Mouse (Mus musculus): ENCODE results near the gene Sh3rf3. TPM values are rescaled to one million over a fixed set of nuclear protein-coding genes. Genes with fewer than 3 reads are reported as not detected.

The Sh3rf3 gene
- polyA plus RNA-seq, 1 experiment from 2014 or later, result 0.17 TPM

DNA sequence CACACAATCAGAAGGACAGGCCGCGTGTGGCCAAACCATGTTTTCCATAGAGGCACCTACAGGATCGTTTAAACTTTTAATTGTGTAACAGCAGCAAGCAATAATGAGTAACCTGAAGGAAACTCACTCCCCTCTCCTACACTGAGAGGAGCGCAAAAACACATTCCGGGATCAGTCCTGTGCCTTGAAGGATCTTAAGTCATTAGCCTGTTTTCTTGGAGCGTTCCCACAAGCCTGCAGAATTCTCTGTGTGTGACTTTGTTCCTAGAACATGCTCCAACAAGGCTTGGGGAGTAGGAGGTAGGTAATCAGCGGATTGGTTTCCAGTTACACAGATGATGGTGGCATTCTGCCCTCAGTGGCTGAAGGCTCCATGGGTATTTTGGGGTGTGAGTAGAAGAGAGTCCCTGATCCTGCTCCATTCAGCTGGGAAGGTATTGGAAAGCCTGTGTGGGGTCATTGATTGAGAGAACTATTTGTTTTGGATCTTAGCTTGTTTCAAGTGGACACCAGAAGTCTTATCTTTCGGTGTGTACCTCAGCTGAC is 108.6 kb downstream of the Sh3rf3 start:
- Histone ChIP-seq H3K4me3 (no peak overlapping the region), H3K9ac (no peak overlapping the region), H3K27ac (ENCODE audit: poor library complexity, severe bottlenecking) (no peak overlapping the region), H3K36me3 (no peaks in the 10 kb centered on the region), H3K4me1 (replicated peaks) (no peaks in the 10 kb centered on the region), H3K4me2 (no peak overlapping the region), H3K9me3 (replicated peaks) (no peaks in the 10 kb centered on the region), H3K27me3 (replicated peaks) (peaks cover 59% of the 10 kb centered on the region)
- no peak for ATAC-seq (ENCODE audit: insufficient number of reproducible peaks, low FRiP score)
- WGBS, result 81% methylated on average over 8 of the region's 8 CpGs

DNA sequence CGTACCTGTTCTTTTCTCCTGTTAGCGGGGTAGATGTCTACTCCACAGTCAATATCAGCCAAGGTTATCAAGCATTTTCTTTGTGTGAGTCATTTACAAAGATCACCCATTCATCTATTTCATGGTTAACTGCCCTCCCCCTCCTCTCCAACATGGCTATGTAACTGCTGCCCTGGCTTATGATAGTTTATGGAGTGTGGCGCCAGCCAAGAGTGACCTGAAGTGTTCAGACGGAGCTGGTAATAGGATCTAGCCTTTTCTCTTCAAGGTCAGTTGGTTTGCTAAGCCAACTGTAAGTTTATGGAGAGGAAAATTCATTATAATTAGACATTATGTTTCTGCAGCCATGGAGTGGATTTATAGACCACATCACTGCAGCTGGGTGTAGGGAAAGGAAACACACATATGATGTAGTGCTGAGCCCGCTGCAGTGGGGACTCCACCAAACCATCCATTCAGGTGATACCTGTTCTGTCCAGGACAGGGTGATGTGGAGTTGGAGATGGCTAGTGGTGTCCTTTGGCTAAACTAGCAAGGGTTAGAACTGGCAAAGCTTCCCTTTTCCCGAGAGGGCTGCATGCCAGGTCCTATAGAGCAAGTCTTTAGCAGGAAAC is 109.2 kb downstream of the Sh3rf3 start:
- Histone ChIP-seq H3K4me3 (no peak overlapping the region), H3K4me1 (replicated peaks) (no peaks in the 10 kb centered on the region), H3K27ac (ENCODE audit: poor library complexity, severe bottlenecking) (no peak overlapping the region), H3K27me3 (replicated peaks) (peaks cover 59% of the 10 kb centered on the region), H3K4me2 (no peak overlapping the region), H3K36me3 (no peaks in the 10 kb centered on the region), H3K9ac (no peak overlapping the region), H3K9me3 (replicated peaks) (no peaks in the 10 kb centered on the region)
- no peak for ATAC-seq (ENCODE audit: insufficient number of reproducible peaks, low FRiP score)
- WGBS, result 75% methylated on average over 6 of the region's 6 CpGs

DNA sequence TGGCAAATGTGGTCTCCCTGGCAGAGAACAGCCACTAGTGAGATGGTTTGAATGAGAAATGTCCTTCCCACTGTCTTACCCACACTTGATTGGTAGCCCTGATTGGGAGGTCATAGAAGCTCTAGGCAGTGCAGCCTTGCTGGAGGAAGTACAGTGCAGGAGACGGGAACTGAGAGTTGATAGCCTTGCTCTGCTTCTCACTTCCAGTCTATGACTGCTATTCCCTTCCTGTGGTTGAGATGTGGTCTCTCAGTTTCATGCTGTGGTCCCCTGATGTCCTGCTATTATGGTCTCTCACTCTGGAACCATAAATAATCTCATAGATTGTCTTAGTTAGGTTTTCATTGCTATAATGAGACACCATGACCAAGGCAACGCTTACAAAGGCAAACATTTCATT is 109.8 kb downstream of the Sh3rf3 start:
- Histone ChIP-seq H3K4me1 (replicated peaks) (no peaks in the 10 kb centered on the region), H3K27ac (ENCODE audit: poor library complexity, severe bottlenecking) (no peak overlapping the region), H3K4me3 (no peak overlapping the region), H3K9me3 (replicated peaks) (no peaks in the 10 kb centered on the region), H3K9ac (no peak overlapping the region), H3K36me3 (no peaks in the 10 kb centered on the region), H3K27me3 (replicated peaks) (peaks cover 60% of the 10 kb centered on the region), H3K4me2 (no peak overlapping the region)
- ATAC-seq (ENCODE audit: insufficient number of reproducible peaks, low FRiP score), result no peak
- 73% methylated on average over 2 of the region's 2 CpGs for WGBS

DNA sequence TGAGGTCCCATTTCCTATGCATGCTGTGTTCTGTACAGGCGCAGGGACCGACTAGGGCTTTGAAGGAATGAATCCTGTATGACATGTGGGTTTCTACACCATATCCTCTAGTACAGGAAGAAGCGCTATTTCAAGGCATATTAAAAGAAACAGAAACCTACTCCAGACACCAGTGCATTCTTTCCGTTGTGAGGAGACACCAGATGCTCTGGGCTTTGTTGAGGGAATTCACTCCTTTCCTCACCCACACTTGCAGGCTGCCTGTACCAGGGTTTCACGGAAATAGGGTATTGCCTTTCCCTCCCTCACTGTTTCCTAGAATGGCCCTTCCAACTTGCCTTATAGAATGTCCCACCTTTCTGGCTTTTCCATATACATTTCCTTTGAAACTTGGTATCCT is 113.4 kb downstream of the Sh3rf3 start:
- Histone ChIP-seq H3K4me1 (replicated peaks) (peaks cover 2% of the 10 kb centered on the region; the same call in 1 of the 2 replicates), H3K4me2 (no peak overlapping the region), H3K27me3 (replicated peaks) (peaks cover 88% of the 10 kb centered on the region), H3K36me3 (no peaks in the 10 kb centered on the region), H3K4me3 (no peak overlapping the region), H3K9me3 (replicated peaks) (no peaks in the 10 kb centered on the region), H3K27ac (ENCODE audit: poor library complexity, severe bottlenecking) (no peak overlapping the region), H3K9ac (no peak overlapping the region)
- WGBS, result 60% methylated on average over 5 of the region's 5 CpGs
- no peak for ATAC-seq (ENCODE audit: insufficient number of reproducible peaks, low FRiP score)

DNA sequence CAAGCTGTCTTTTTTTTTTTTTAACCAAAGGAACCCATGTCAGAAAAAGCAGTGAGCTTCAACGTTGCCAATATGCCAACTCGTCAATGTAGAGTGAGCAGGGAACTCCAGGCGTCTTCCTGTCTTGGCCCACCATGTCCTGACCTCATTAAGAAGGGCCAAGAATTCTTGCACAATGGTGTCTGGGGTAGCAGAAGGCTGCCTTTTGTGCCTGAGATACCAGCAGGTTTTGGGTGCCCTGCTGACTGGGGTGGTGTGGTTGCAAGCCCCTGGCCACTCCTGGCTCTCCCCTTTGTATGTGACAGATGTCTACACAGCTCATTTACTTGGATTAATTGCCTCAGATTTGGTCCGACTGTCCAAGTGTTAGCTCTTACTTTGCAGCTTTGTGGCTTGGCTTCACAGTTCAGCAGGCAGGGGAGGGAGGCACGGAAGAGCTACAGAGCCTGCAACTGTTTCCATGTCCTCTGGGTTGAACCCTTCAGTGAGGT is 115.8 kb downstream of the Sh3rf3 start:
- H3K9ac ChIP-seq, result no peak overlapping the region
- H3K4me1 ChIP-seq (replicated peaks), result peaks cover 14% of the 10 kb centered on the region; the same call in 1 of the 2 replicates
- 70% methylated on average over 5 of the region's 5 CpGs for WGBS
- peaks cover 3% of the 10 kb centered on the region; the same call in 1 of the 2 replicates for H3K9me3 ChIP-seq (replicated peaks)
- H3K27me3 ChIP-seq (replicated peaks), result peaks cover 82% of the 10 kb centered on the region
- no peaks in the 10 kb centered on the region for H3K36me3 ChIP-seq
- no peak for ATAC-seq (ENCODE audit: insufficient number of reproducible peaks, low FRiP score)
- H3K4me2 ChIP-seq, result no peak overlapping the region
- H3K27ac ChIP-seq (ENCODE audit: poor library complexity, severe bottlenecking), result no peak overlapping the region
- H3K4me3 ChIP-seq, result no peak overlapping the region

DNA sequence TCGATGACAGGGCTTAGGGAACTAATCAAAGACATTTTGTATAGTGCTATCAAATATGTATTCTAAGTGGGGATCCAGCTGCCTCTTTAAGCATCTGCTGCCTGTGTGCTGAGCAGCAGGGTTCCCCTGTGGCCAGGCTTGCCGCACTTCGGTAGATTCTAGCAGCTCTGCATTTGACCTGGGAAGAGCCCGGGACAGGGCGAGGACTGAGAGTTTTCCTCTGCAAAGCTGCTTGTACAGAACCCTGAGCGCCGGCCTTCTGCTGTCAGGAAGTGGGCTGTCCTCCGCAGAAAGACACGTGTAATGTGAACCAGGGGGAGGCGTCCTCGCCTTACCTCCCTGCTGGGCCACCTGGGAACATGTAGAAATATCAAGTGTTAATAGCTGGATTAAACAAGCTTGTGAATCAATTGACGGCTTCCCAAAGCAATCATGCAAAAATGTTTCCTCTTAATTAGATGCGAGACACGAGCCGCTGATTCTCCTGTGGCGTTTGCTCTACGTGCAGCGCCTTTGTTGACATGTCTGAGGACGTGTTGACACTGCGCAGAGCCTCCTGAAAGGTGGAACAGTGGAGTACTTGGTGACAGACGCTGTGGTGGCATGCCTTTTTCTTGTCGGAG is 119.1 kb downstream of the Sh3rf3 start:
- H3K4me3 ChIP-seq, result peak overlapping the region; percentile 30
- H3K4me2 ChIP-seq, result peak overlapping the region; percentile 65
- no peak overlapping the region for H3K27ac ChIP-seq (ENCODE audit: poor library complexity, severe bottlenecking)
- 10% methylated on average over 22 of the region's 22 CpGs for WGBS
- H3K9ac ChIP-seq, result no peak overlapping the region
- H3K9me3 ChIP-seq (replicated peaks), result peaks cover 5% of the 10 kb centered on the region; the same call in 1 of the 2 replicates
- 0 out of 2 replicates have a peak, but pooled peaks have one; percentile 74 for ATAC-seq (ENCODE audit: insufficient number of reproducible peaks, low FRiP score)
- H3K4me1 ChIP-seq (replicated peaks), result peaks cover 14% of the 10 kb centered on the region; the same call in 1 of the 2 replicates
- no peaks in the 10 kb centered on the region for H3K36me3 ChIP-seq
- peaks cover 87% of the 10 kb centered on the region for H3K27me3 ChIP-seq (replicated peaks)

DNA sequence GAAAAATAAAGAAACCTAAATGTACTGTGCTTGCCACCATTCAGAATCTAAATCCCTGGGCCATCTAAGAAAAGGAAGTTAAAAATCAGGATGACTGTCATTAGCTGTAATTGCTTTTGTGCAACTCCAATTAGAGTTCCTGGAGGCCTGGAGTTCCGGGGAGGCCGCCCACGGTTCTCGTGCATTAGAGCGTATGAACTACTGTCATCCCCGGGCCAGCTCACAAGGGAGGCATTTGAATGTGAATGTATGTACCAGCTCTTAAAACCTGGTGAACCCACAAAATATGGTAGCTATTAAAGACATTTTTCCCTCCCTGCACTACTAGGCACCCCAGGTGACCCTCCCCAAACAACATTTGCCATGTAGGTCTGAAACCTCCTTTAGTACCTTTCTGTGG is 122.4 kb downstream of the Sh3rf3 start:
- H3K4me3 ChIP-seq, result no peak overlapping the region
- H3K9me3 ChIP-seq (replicated peaks), result peaks cover 5% of the 10 kb centered on the region; the same call in 1 of the 2 replicates
- H3K4me1 ChIP-seq (replicated peaks), result peaks cover 14% of the 10 kb centered on the region; the same call in 1 of the 2 replicates
- H3K9ac ChIP-seq, result no peak overlapping the region
- H3K27ac ChIP-seq (ENCODE audit: poor library complexity, severe bottlenecking), result no peak overlapping the region
- no peak for ATAC-seq (ENCODE audit: insufficient number of reproducible peaks, low FRiP score)
- peaks cover 86% of the 10 kb centered on the region for H3K27me3 ChIP-seq (replicated peaks)
- WGBS, result 89% methylated on average over 6 of the region's 6 CpGs
- no peak overlapping the region for H3K4me2 ChIP-seq
- no peaks in the 10 kb centered on the region for H3K36me3 ChIP-seq

DNA sequence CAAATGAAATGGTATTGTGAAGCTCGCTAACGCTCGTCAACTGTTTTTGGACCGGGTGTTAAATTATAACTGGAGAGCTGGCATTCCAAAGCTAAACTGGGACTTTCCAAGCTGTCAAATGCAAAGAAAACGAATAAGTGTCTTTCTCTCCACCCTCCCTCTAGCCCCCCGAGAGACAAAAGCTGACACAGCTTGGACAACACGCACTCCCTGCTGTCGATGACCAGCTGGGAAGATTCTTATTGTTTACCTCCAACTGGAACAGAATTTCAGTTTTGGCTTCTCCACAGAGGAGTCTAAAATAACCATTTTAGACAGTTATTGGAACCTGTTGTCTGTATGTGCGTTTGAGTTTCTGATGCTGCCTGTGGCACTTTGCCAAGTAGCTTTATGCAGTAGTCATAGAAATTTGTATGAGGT is 123.3 kb downstream of the Sh3rf3 start:
- Histone ChIP-seq H3K27me3 (replicated peaks) (peaks cover 85% of the 10 kb centered on the region), H3K36me3 (no peaks in the 10 kb centered on the region), H3K9ac (no peak overlapping the region), H3K9me3 (replicated peaks) (peaks cover 5% of the 10 kb centered on the region; the same call in 1 of the 2 replicates), H3K4me1 (replicated peaks) (peaks cover 14% of the 10 kb centered on the region; the same call in 1 of the 2 replicates), H3K4me2 (no peak overlapping the region), H3K4me3 (no peak overlapping the region), H3K27ac (ENCODE audit: poor library complexity, severe bottlenecking) (no peak overlapping the region)
- ATAC-seq (ENCODE audit: insufficient number of reproducible peaks, low FRiP score), result no peak
- 77% methylated on average over 9 of the region's 9 CpGs for WGBS

DNA sequence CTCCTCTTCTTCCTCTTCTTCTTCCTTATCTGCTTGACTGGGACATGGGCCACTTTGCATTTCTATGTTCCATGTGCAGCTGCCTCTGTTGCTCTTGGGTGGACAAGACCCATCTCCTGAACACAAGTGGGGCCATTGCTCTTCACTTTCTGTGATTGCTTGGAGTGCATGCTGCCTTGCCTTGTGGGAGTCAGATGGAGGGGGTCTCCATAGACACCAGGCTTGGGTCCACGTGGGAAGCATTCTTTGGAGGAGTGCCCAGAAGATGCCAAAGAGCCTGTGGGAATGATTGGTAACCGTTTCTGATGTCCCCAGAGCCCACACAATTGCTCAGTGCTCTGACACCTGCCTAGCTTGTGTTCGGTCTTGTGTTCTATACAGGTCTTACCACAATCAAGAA is 124.4 kb downstream of the Sh3rf3 start:
- Histone ChIP-seq H3K27ac (ENCODE audit: poor library complexity, severe bottlenecking) (no peak overlapping the region), H3K27me3 (replicated peaks) (peaks cover 87% of the 10 kb centered on the region), H3K9ac (no peak overlapping the region), H3K9me3 (replicated peaks) (peaks cover 5% of the 10 kb centered on the region; the same call in 1 of the 2 replicates), H3K36me3 (no peaks in the 10 kb centered on the region), H3K4me1 (replicated peaks) (peaks cover 8% of the 10 kb centered on the region; the same call in 1 of the 2 replicates), H3K4me2 (no peak overlapping the region), H3K4me3 (no peak overlapping the region)
- 59% methylated on average over 3 of the region's 3 CpGs for WGBS
- ATAC-seq (ENCODE audit: insufficient number of reproducible peaks, low FRiP score), result no peak

DNA sequence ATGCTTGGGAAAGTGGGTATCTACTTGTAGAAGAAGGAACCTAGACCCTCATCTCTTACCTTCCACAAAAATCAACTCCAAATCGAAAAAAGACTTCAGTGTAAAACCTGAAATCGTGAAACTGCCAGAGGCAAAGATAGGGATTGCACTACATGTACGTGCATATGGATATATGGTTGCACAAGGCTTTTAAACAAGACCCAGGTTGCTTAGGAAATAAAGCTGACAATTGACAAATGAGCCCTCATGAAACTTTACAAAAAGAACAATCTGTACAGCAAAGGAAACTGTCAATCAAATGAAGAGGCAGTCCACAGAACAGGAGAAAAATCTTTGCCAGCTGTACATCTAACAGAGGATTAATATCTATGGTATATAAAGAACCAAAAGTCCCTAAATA is 129.7 kb downstream of the Sh3rf3 start:
- 71% methylated on average over 3 of the region's 3 CpGs for WGBS

DNA sequence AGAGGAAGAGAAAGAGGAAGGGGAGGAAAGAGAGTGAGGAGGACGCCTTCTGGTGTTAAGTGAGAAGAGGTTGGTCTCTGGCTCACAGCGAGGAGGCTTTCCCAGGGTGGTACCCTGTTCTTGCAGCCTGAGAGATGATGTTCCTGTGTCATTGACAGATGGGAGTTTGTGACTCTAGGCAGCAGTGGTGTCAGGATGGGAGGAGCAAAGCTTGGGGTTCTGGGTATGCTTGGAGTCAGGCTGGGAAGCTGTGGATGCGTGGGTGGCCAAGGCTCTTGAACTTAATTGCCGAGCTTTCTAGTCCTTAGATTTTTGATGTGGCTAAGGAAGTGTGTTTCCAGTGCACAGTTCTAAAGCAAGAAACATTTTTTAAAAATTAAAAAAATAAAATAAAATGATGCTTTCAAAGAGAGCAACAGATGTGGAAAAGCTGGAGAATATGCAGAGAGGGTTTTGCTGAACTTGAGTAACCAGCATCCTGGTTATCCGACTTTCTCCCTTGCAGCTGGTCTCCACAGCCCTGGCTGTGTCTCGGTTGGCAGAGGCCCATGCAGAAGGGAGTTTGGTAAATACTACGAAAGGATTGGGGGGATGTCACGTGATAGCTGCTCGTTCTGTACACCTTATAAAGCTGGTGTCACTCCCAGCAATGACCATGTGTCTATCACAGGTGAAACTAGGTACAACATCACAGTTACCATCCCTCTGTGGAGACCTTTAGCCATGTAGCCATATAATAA is 130.7 kb downstream of the Sh3rf3 start:
- Histone ChIP-seq H3K9me3 (replicated peaks) (no peaks in the 10 kb centered on the region), H3K4me1 (replicated peaks) (no peaks in the 10 kb centered on the region), H3K27ac (ENCODE audit: poor library complexity, severe bottlenecking) (no peak overlapping the region), H3K9ac (no peak overlapping the region), H3K4me3 (no peak overlapping the region), H3K4me2 (no peak overlapping the region), H3K36me3 (no peaks in the 10 kb centered on the region), H3K27me3 (replicated peaks) (peaks cover 48% of the 10 kb centered on the region)
- 69% methylated on average over 9 of the region's 9 CpGs for WGBS
- no peak for ATAC-seq (ENCODE audit: insufficient number of reproducible peaks, low FRiP score)

More for the DNA sequence above, 129.7 kb downstream of the Sh3rf3 start:
- Histone ChIP-seq H3K27ac (ENCODE audit: poor library complexity, severe bottlenecking) (no peak overlapping the region), H3K9me3 (replicated peaks) (no peaks in the 10 kb centered on the region), H3K4me1 (replicated peaks) (no peaks in the 10 kb centered on the region), H3K4me2 (no peak overlapping the region), H3K27me3 (replicated peaks) (peaks cover 56% of the 10 kb centered on the region), H3K36me3 (no peaks in the 10 kb centered on the region), H3K4me3 (no peak overlapping the region), H3K9ac (no peak overlapping the region)
- ATAC-seq (ENCODE audit: insufficient number of reproducible peaks, low FRiP score), result no peak
